Mouse (Mus musculus): Measurements from ENCODE around the gene Ccnk.

Ccnk gene

DNA sequence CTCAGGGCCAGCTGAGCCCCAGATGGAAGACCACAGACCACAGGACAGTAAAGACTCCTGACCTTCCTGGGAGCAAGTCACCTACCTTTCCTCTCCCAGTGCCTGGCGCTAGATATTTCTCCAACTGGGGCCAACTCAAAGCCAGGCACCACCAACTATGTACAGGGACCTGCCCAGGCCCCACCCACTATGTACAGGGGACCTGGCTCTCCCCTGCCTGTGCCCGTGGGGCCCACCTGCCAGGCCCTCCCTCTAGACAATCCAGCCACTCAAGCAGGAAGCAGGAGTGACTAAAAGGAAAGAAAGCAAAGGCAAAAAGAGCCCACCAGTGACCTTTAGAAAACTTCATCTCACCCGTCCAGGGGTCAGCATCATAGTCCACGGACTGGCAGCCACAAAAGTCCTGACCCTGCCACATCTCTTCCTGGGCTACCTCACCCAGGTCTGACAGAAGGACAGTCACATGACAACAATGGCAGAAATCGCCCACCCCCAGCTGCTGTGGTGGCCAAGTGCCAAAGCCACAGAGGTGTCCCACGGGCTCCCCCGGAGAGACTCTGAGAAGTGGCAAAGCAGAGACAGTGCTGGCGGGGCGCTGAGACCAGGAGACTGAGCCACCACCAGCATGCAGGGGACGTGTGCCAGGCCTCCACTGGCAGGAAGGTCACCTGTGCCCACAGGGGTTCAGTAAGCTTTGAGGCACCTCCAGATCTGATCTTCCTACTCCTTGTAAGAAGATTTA lies 67.6 kb downstream of the Ccnk start:
- no peak for DNase-seq (ENCODE audit: low spot score)

DNA sequence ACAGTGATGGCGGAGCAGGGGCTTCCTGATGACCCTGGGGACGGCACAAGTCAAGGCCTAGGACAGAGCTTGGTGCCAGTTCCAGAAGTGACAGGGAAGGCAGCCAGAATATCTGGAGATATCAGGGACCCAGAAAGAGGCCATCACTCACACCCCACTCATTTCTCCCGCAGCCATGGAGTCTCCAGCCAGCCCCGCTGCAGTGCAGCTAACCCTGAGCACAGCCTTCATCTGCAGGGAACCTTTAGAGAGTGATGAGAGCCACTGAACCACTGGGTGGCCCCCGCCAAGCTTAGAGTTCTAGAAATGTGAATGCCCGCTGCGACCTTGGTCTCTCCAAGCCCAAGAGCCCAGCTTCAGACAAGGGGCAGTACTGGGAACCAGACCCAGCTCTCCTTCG lies 69.6 kb downstream of the Ccnk start:
- no peak for DNase-seq (ENCODE audit: low spot score)

DNA sequence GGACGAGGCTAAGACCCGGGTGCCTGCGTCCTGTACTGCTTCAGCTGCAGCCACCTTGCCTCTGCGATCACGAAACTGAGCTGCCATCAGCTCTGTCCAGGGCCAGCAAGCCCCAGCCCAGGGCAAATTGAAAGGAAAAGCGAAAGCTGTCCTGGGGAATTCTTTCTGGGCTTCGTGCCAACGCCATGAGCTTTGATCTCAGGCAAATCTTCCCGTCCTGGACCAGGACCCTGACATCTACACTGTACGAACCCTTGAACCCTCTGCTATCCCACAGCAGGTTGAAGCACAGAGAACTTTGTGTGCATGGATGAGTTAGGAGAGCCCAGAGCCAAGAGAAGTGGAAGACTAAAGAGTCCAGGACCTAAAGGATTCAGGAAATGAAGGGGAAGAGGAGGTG lies 70.1 kb downstream of the Ccnk start:
- DNase-seq (ENCODE audit: low spot score) = no peak

DNA sequence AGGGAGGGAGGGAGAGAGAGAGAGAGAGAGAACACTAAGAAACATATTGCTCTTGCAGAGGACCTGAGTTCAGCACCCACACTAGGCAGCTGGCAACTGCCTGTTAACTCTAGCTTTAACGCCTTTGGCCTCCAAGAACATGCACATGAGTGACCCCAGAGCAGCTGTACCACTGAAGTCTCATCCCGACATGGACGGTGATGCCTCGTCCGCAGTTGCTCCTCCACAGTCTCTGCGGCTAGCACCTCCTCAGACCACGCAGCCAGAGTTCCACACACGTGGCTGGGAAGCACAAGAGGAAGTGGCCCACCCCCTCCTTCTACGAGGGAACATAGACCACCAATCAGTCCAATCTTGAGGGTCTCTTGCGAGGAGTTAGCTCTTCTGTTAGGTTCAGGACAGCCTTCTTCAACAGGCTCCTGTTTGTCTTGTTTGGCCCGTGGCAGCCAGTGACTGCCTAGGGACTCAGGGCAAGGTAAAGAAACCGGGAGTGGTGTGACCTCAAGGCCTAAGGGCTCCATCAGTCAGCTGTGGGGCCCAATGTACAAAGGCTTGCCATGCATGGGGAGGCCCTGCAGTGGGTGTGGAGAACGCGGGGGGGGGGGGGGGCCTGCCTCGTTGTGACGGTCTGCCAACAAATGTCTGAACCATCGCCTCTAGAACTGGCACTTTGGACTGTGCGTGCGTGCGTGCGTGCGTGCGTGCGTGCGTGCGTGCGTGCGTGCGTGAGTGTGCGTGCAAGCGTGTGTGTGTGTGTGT lies 71.8 kb downstream of the Ccnk start:
- DNase-seq (ENCODE audit: low spot score) = no peak

DNA sequence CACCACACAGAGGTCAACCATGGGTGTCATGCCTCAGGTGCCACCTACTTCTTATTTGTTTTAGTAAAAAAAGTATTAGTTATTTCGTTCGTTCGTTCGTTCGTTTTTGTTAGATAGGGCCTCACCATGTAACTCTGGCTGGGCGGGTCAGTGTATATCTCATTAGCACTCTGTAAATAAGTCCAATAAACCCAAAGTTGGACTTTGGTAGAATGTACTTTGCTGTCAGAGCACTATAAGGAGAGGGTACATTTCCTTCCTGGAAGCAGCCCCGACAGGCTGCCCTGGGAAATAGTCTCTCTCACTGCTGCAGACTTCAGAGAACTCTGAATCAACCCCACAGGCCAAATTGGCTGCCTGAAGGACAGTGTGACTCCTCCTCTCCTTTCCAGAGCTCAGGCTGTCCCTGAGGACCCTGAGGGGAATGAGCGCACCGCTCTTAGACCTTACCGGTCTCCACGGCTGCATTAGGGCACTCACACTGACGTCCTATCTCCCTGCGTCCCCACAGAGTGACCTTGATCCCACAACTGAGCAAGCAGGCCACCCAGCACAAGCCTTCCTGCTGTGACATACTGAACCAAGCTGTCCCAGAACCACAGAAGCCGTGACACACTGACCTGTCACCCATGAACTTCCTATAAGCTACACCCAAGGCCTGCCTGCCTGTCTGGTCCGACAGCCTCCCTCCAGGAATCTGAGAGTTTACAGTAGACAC lies 72.6 kb downstream of the Ccnk start:
- DNase-seq (ENCODE audit: low spot score) = no peak

All from retina, embryonic 14.5 days (tissue).